Mouse (Mus musculus) kidney, adult 2 months (tissue): ENCODE measurements around the gene Carf.

ENCODE experiments used
- CTCF ChIP-seq: fragments of 200-500 bp; conservative IDR thresholded peaks from 2 replicates; pipeline ENCODE4 v1.5.1; 2011; ENCODE audit warnings: low read depth, mild to moderate bottlenecking, control low read depth, low read length, moderate library complexity, mixed read lengths; ENCODE audit not compliant: insufficient read depth, insufficient read length
- POLR2A ChIP-seq: fragments of 200-500 bp; IDR thresholded peaks from one replicate; pipeline ENCODE4 v1.6.1; 2011; ENCODE audit warnings: low read depth, low read length, control low read depth

- no peak for TF ChIP-seq POLR2A
- no peak for TF ChIP-seq CTCF
Observed at GRCm38 (mm10) chr1:60199006-60199405, 101.0 kb downstream of the Carf start.
